Mouse (Mus musculus) midbrain, embryonic 12.5 days (tissue): ENCODE data around the gene Alg3. TPM values are rescaled to one million over a fixed set of nuclear protein-coding genes. Genes with fewer than 3 reads are reported as not detected.

Source experiments
- ATAC-seq: fragments of 200-750 bp; cut with Nextera tagmentation; 2 replicates; pipeline ENCODE4 v1.8.0; 2017; ENCODE audit warnings: low read depth, moderate TSS enrichment, moderate library complexity; ENCODE audit not compliant: low FRiP score
- H3K27ac ChIP-seq: fragments of 300-500 bp; sonication (generic); replicated peaks from 2 replicates; pipeline ENCODE4 v1.5.1; 2016; ENCODE audit warnings: mild to moderate bottlenecking
- H3K27me3 ChIP-seq: fragments of 300-500 bp; sonication (generic); 2 replicates; pipeline ENCODE4 v1.6.1; 2016; ENCODE audit warnings: mild to moderate bottlenecking
- H3K36me3 ChIP-seq: fragments of 300-500 bp; sonication (generic); 2 replicates; pipeline ENCODE4 v1.6.1; 2016
- H3K4me1 ChIP-seq: fragments of 300-500 bp; sonication (generic); 2 replicates; pipeline ENCODE4 v1.6.1; 2016
- H3K4me2 ChIP-seq: fragments of 300-500 bp; sonication (generic); replicated peaks from 2 replicates; pipeline ENCODE4 v1.6.1; 2016; ENCODE audit warnings: mild to moderate bottlenecking, moderate library complexity
- H3K4me3 ChIP-seq: fragments of 300-500 bp; sonication (generic); 2 replicates; pipeline ENCODE4 v1.5.1; 2016; ENCODE audit warnings: mild to moderate bottlenecking
- H3K9ac ChIP-seq: fragments of 300-500 bp; sonication (generic); replicated peaks from 2 replicates; pipeline ENCODE4 v1.6.1; 2016; ENCODE audit warnings: mild to moderate bottlenecking, moderate library complexity
- H3K9me3 ChIP-seq: fragments of 300-500 bp; sonication (generic); 2 replicates; pipeline ENCODE4 v1.6.1; 2016; ENCODE audit warnings: mild to moderate bottlenecking
- WGBS: fragments of 180-500 bp; shearing (Covaris S2); methylation state at CpG from one replicate; pipeline ENCODE4 v1.1.7; 2016; 5-methylcytosine and 5-hydroxymethylcytosine counted together
- polyA plus RNA-seq: library from polyadenylated mRNA; unstranded; fragments of >200 nt; fragmentation: Nextera tagmentation; extraction: Ambion mirVana; gene quantifications from 2 replicates; pipeline ENCODE4 v1.2.1, GENCODE M21; 2016

The Alg3 gene
- polyA plus RNA-seq = 42.6 TPM in 2 replicates

GRCm38 (mm10) chr16:20611357-20612227, at the start of gene Alg3, which contains the start of the genes Eef1akmt4 and Gm49333:
TSS of gene Alg3 (minus strand) at chr16:20611735.
TSS of gene Eef1akmt4 (plus strand) at chr16:20611593.
TSS of gene Gm49333 (plus strand) at chr16:20611610.
- Histone ChIP-seq H3K4me3 (peak within 1 kb of the TSS; percentile 70), H3K4me2 (peak within 1 kb of the TSS; percentile 68)

GRCm38 (mm10) chr16:20657661-20658060, 46.1 kb upstream of the Alg3 start:
- ATAC-seq = no peak
- Histone ChIP-seq H3K4me1 (peaks cover 8% of the 10 kb centered on the region), H3K36me3 (peaks cover 86% of the 10 kb centered on the region), H3K4me2 (no peak overlapping the region), H3K27me3 (no peaks in the 10 kb centered on the region), H3K4me3 (no peak overlapping the region), H3K27ac (no peak overlapping the region), H3K9me3 (no peaks in the 10 kb centered on the region), H3K9ac (no peak overlapping the region)
- 88% methylated on average over 4 of the region's 4 CpGs for WGBS

More at GRCm38 (mm10) chr16:20611357-20612227, at the start of gene Alg3, which contains the start of the genes Eef1akmt4 and Gm49333:
- ATAC-seq = peak; percentile 96
- H3K27ac ChIP-seq = peak within 1 kb of the TSS; percentile 75
- H3K27me3 ChIP-seq = no peaks in the 10 kb centered on the region
- H3K4me1 ChIP-seq = peaks cover 24% of the 10 kb centered on the region
- H3K9ac ChIP-seq = peak within 1 kb of the TSS; percentile 77
- H3K36me3 ChIP-seq = peaks cover 17% of the 10 kb centered on the region
- 3% methylated on average over 41 of the region's 41 CpGs for WGBS
- H3K9me3 ChIP-seq = no peaks in the 10 kb centered on the region

GRCm38 (mm10) chr16:20653315-20653714, 41.8 kb upstream of the Alg3 start:
- Histone ChIP-seq H3K27ac (no peak overlapping the region), H3K4me2 (peak overlapping the region; percentile 94; the same call in 1 of the 2 replicates), H3K4me1 (peaks cover 19% of the 10 kb centered on the region), H3K27me3 (no peaks in the 10 kb centered on the region), H3K9ac (no peak overlapping the region), H3K4me3 (0 out of 2 replicates have a peak overlapping the region, but pooled peaks have one; percentile 91), H3K9me3 (no peaks in the 10 kb centered on the region), H3K36me3 (peaks cover 44% of the 10 kb centered on the region)
- ATAC-seq = no peak
- 53% methylated on average over 2 of the region's 2 CpGs for WGBS

GRCm38 (mm10) chr16:20651947-20652310, 40.4 kb upstream of the Alg3 start:
- Histone ChIP-seq H3K36me3 (peaks cover 30% of the 10 kb centered on the region), H3K27ac (0 out of 2 replicates have a peak overlapping the region, but pooled peaks have one; percentile 75), H3K4me2 (peak overlapping the region; percentile 94), H3K9ac (peak overlapping the region; percentile 90), H3K4me1 (peaks cover 19% of the 10 kb centered on the region), H3K4me3 (peak overlapping the region; percentile 91), H3K9me3 (no peaks in the 10 kb centered on the region), H3K27me3 (no peaks in the 10 kb centered on the region)
- ATAC-seq = no peak
- 12% methylated on average over 12 of the region's 12 CpGs for WGBS

- Histone ChIP-seq H3K9me3 (no peaks in the 10 kb centered on the region), H3K36me3 (peaks cover 24% of the 10 kb centered on the region), H3K27me3 (no peaks in the 10 kb centered on the region), H3K4me1 (peaks cover 19% of the 10 kb centered on the region), H3K4me3 (peak within 1 kb of the TSS; percentile 91), H3K4me2 (peak within 1 kb of the TSS; percentile 94), H3K27ac (peak within 1 kb of the TSS; percentile 75), H3K9ac (peak within 1 kb of the TSS; percentile 90)
- WGBS = 3% methylated on average over 46 of the region's 46 CpGs
- ATAC-seq = peak; percentile 97
Observed at GRCm38 (mm10) chr16:20651076-20651946, 39.8 kb upstream of the Alg3 start, which contains the start of gene Psmd2. TSS of gene Psmd2 (plus strand) at chr16:20651652.

- WGBS = 86% methylated on average over 7 of the region's 7 CpGs
- Histone ChIP-seq H3K9ac (no peak overlapping the region), H3K27ac (no peak overlapping the region), H3K4me2 (no peak overlapping the region), H3K36me3 (no peaks in the 10 kb centered on the region), H3K4me3 (no peak overlapping the region), H3K27me3 (no peaks in the 10 kb centered on the region), H3K4me1 (no peaks in the 10 kb centered on the region), H3K9me3 (no peaks in the 10 kb centered on the region)
- ATAC-seq = no peak
Observed at GRCm38 (mm10) chr16:20643911-20644310, 32.4 kb upstream of the Alg3 start.

GRCm38 (mm10) chr16:20642161-20642560, 30.6 kb upstream of the Alg3 start:
- ATAC-seq = peak; percentile 66; the same call in 1 of the 2 replicates
- Histone ChIP-seq H3K27me3 (no peaks in the 10 kb centered on the region), H3K9ac (no peak overlapping the region), H3K4me3 (no peak overlapping the region), H3K4me1 (no peaks in the 10 kb centered on the region), H3K9me3 (no peaks in the 10 kb centered on the region), H3K36me3 (no peaks in the 10 kb centered on the region), H3K27ac (no peak overlapping the region), H3K4me2 (no peak overlapping the region)
- WGBS = 3% methylated on average over 8 of the region's 8 CpGs

GRCm38 (mm10) chr16:20638367-20638766, 26.8 kb upstream of the Alg3 start:
- H3K4me3 ChIP-seq = no peak overlapping the region
- H3K4me1 ChIP-seq = no peaks in the 10 kb centered on the region
- no peak overlapping the region for H3K9ac ChIP-seq
- H3K9me3 ChIP-seq = no peaks in the 10 kb centered on the region
- WGBS = 76% methylated on average over 8 of the region's 8 CpGs
- no peak overlapping the region for H3K4me2 ChIP-seq
- no peak overlapping the region for H3K27ac ChIP-seq
- no peaks in the 10 kb centered on the region for H3K27me3 ChIP-seq
- ATAC-seq = no peak
- H3K36me3 ChIP-seq = peaks cover 6% of the 10 kb centered on the region; the same call in 1 of the 2 replicates

- Histone ChIP-seq H3K4me2 (no peak overlapping the region), H3K36me3 (peaks cover 6% of the 10 kb centered on the region; the same call in 1 of the 2 replicates), H3K27me3 (no peaks in the 10 kb centered on the region), H3K27ac (no peak overlapping the region), H3K9ac (no peak overlapping the region), H3K4me1 (no peaks in the 10 kb centered on the region), H3K9me3 (no peaks in the 10 kb centered on the region), H3K4me3 (no peak overlapping the region)
- ATAC-seq = no peak
- 83% methylated on average over 8 of the region's 8 CpGs for WGBS
Observed at GRCm38 (mm10) chr16:20637410-20637809, 25.9 kb upstream of the Alg3 start.

GRCm38 (mm10) chr16:20629731-20630634, 18.4 kb upstream of the Alg3 start, which contains the start of gene Ece2:
TSS of gene Ece2 (plus strand) at chr16:20629828.
- WGBS = 9% methylated on average over 43 of the region's 54 CpGs
- Histone ChIP-seq H3K27ac (no peak within 1 kb of the TSS), H3K36me3 (peaks cover 6% of the 10 kb centered on the region; the same call in 1 of the 2 replicates), H3K9ac (peak within 1 kb of the TSS; percentile 78), H3K27me3 (peaks cover 18% of the 10 kb centered on the region), H3K9me3 (no peaks in the 10 kb centered on the region), H3K4me1 (0 out of 2 replicates have a peak, but pooled peaks cover 12% of the 10 kb centered on the region), H3K4me2 (peak within 1 kb of the TSS; percentile 97), H3K4me3 (peak within 1 kb of the TSS; percentile 63)
- ATAC-seq = peak; percentile 74
